Mouse (Mus musculus): ENCODE measurements around the gene Ubr4. TPM values are rescaled to one million over a fixed set of nuclear protein-coding genes. Genes with fewer than 3 reads are reported as not detected.
"Not testable (repeated sequence)": the region's sequence is repeated elsewhere in the genome, so short reads cannot be mapped to it uniquely, and the experiment has no call there.

Gene Ubr4
- polyA plus RNA-seq, 1 experiment from 2014 or later = 63.1 TPM

DNA sequence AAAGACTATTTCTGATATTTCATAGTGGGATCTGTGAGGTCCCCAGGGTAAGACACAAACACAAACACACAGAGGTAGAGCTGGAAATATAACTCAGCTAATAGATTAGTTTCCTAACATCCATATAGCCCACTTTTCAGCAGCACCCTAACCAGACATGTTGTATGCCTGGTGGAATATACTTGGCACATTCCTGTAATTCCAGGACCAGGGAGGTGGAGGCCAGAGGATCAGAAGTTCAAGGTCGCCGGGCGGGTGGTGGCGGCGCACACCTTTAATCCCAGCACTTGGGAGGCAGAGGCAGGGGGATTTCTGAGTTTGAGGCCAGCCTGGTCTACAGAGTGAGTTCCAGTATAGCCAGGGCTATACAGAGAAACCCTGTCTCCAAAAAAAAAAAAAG, 33.4 kb downstream of the Ubr4 start:
- H3K9ac ChIP-seq (replicated peaks; ENCODE audit: low read length); H3K9me3 ChIP-seq (replicated peaks; ENCODE audit: control insufficient read depth, low read length); H3K4me2 ChIP-seq (ENCODE audit: low read depth, low read length); DNase-seq (ENCODE audit: low spot score); H3K27me3 ChIP-seq (ENCODE audit: control insufficient read depth, insufficient read depth, low read length); H3K36me3 ChIP-seq (replicated peaks; ENCODE audit: control insufficient read depth, insufficient read depth, low read depth, low read length); ATAC-seq (replicated peaks; ENCODE audit: insufficient number of reproducible peaks, low FRiP score, low TSS enrichment, low read depth); H3K4me3 ChIP-seq (ENCODE audit: low read depth, low read length); H3K27ac ChIP-seq (replicated peaks; ENCODE audit: low read depth, low read length); H3K4me1 ChIP-seq (ENCODE audit: control insufficient read depth, insufficient read depth, low read length): not testable (repeated sequence)
- 91% methylated on average over 5 of the region's 5 CpGs for WGBS

DNA sequence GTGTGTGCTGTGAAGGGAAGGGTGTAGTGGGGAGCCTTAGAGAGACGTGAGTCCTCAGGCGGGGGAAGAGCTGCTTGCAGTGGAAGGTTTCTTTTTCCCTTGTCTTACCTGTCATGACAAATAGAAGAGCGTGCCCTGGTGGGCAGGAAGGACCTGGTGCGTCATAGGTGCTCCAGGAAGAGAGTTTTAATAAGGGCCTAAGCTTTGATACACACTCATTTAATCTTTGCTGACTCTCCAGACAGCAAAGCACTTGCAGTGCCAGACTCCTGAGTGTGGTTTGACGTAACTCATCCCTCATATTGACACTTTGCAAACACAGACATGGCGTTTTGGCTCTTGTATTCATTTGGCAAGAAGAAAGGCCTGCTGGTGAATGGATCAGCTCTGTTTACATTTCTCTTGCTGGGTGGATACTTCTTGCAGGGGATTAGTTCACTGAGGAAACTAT, 34.5 kb downstream of the Ubr4 start:
- Histone ChIP-seq H3K27me3 (ENCODE audit: control insufficient read depth, insufficient read depth, low read length) (no peaks in the 10 kb centered on the region), H3K4me3 (ENCODE audit: low read depth, low read length) (no peak overlapping the region), H3K27ac (replicated peaks; ENCODE audit: low read depth, low read length) (no peak overlapping the region), H3K4me1 (ENCODE audit: control insufficient read depth, insufficient read depth, low read length) (no peaks in the 10 kb centered on the region; the same call in 1 of the 2 replicates), H3K9me3 (replicated peaks; ENCODE audit: control insufficient read depth, low read length) (no peaks in the 10 kb centered on the region), H3K9ac (replicated peaks; ENCODE audit: low read length) (no peak overlapping the region), H3K4me2 (ENCODE audit: low read depth, low read length) (no peak overlapping the region), H3K36me3 (replicated peaks; ENCODE audit: control insufficient read depth, insufficient read depth, low read depth, low read length) (peaks cover 3% of the 10 kb centered on the region; the same call in 1 of the 2 replicates)
- ATAC-seq (replicated peaks; ENCODE audit: insufficient number of reproducible peaks, low FRiP score, low TSS enrichment, low read depth) (no peak), DNase-seq (ENCODE audit: low spot score) (no peak)
- WGBS = 72% methylated on average over 6 of the region's 6 CpGs

DNA sequence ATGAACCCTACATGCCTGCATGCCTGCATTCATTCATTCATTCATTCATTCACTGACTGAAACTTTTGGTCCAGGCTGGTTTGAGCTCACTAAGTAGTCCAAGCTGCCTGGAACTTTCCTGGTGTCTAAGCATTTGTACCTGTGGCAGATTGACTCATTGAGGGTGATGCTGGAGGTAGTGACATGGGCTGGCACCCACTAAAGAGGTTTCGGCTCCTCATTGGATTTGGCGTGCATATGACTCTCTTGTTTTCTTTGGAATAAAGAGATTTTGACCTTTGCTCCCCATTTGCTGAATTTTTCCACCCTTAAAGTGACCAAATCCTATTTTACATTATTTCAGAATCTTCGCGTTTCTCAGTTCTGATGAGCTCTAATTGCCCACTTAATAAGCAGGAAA, 37.1 kb downstream of the Ubr4 start:
- Histone ChIP-seq H3K9ac (replicated peaks; ENCODE audit: low read length) (no peak overlapping the region), H3K27me3 (ENCODE audit: control insufficient read depth, insufficient read depth, low read length) (no peaks in the 10 kb centered on the region), H3K27ac (replicated peaks; ENCODE audit: low read depth, low read length) (no peak overlapping the region), H3K9me3 (replicated peaks; ENCODE audit: control insufficient read depth, low read length) (no peaks in the 10 kb centered on the region), H3K4me3 (ENCODE audit: low read depth, low read length) (no peak overlapping the region), H3K4me1 (ENCODE audit: control insufficient read depth, insufficient read depth, low read length) (no peaks in the 10 kb centered on the region), H3K36me3 (replicated peaks; ENCODE audit: control insufficient read depth, insufficient read depth, low read depth, low read length) (peaks cover 9% of the 10 kb centered on the region; the same call in 1 of the 2 replicates), H3K4me2 (ENCODE audit: low read depth, low read length) (no peak overlapping the region)
- no peak for DNase-seq (ENCODE audit: low spot score)
- ATAC-seq (replicated peaks; ENCODE audit: insufficient number of reproducible peaks, low FRiP score, low TSS enrichment, low read depth) = no peak
- 67% methylated on average over 4 of the region's 4 CpGs for WGBS

DNA sequence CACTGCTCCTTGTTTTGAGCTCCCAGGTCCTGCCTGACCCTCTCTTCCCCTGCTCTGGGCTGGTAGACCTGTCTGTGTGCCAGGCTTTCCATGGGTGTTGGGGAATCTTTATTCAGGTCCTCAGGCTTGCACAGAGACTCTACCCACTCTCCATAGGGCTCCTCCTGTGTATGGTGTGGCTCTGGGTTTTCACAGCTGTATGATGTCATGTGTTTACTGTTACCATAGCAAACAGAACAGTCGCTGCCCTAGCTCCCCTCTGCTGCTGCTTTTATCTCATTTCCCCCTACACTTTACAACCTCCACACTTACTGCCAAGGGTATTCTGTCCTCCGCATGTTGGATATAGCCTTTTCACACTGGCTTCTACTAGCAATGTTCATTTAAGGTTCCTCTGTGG, 43.0 kb downstream of the Ubr4 start:
- Histone ChIP-seq H3K27ac (replicated peaks; ENCODE audit: low read depth, low read length) (no peak overlapping the region), H3K4me1 (ENCODE audit: control insufficient read depth, insufficient read depth, low read length) (no peaks in the 10 kb centered on the region), H3K9me3 (replicated peaks; ENCODE audit: control insufficient read depth, low read length) (no peaks in the 10 kb centered on the region), H3K4me2 (ENCODE audit: low read depth, low read length) (no peak overlapping the region), H3K9ac (replicated peaks; ENCODE audit: low read length) (no peak overlapping the region), H3K36me3 (replicated peaks; ENCODE audit: control insufficient read depth, insufficient read depth, low read depth, low read length) (peaks cover 18% of the 10 kb centered on the region), H3K27me3 (ENCODE audit: control insufficient read depth, insufficient read depth, low read length) (no peaks in the 10 kb centered on the region), H3K4me3 (ENCODE audit: low read depth, low read length) (no peak overlapping the region)
- DNase-seq (ENCODE audit: low spot score) = no peak
- WGBS = 87% methylated on average over 2 of the region's 2 CpGs
- ATAC-seq (replicated peaks; ENCODE audit: insufficient number of reproducible peaks, low FRiP score, low TSS enrichment, low read depth) = no peak

DNA sequence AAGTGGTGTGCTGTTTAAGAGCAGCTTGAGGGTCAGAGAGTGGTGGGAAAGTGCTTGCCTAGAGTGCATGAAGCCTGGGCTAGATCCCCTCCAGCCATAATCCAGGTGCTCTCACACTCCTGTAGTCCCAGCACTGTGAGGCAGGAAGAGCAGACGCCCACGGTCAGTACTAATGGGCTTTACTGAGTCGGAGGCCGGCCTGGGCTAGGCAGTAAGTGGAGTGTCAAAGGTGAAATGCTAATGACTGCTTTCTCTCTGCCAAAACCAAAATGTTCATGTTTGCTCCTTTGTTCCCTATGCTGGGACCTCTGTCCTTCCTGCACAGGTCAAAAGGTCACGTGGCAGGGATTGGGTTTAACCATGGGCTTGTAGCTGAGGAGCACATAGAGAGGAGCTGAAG, 48.1 kb downstream of the Ubr4 start:
- DNase-seq (ENCODE audit: low spot score) (no peak), ATAC-seq (replicated peaks; ENCODE audit: insufficient number of reproducible peaks, low FRiP score, low TSS enrichment, low read depth) (no peak)
- Histone ChIP-seq H3K27me3 (ENCODE audit: control insufficient read depth, insufficient read depth, low read length) (no peaks in the 10 kb centered on the region), H3K27ac (replicated peaks; ENCODE audit: low read depth, low read length) (no peak overlapping the region), H3K9ac (replicated peaks; ENCODE audit: low read length) (no peak overlapping the region), H3K36me3 (replicated peaks; ENCODE audit: control insufficient read depth, insufficient read depth, low read depth, low read length) (peaks cover 13% of the 10 kb centered on the region), H3K9me3 (replicated peaks; ENCODE audit: control insufficient read depth, low read length) (no peaks in the 10 kb centered on the region), H3K4me1 (ENCODE audit: control insufficient read depth, insufficient read depth, low read length) (no peaks in the 10 kb centered on the region), H3K4me2 (ENCODE audit: low read depth, low read length) (no peak overlapping the region), H3K4me3 (ENCODE audit: low read depth, low read length) (no peak overlapping the region)
- 48% methylated on average over 5 of the region's 5 CpGs for WGBS

DNA sequence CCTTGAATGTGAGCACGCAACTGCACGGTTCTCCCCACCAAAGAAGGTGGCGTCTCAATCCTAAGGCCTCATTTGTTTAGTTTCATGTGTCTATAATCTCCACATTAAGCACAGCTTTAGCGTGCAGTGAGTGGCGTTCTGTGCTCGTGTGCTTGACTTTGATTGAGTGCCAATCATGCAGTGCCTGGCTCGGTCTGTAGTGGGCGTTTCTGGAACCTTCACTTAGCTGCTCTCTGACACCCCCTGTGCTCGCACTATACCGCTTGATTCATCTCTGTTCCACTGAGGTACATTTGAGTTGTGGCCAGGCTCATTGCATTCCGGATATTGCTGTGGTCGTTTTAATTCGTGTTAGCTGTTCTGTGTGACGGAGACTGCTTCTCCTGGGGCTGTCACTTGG, 50.8 kb downstream of the Ubr4 start:
- Histone ChIP-seq H3K9ac (replicated peaks; ENCODE audit: low read length) (no peak overlapping the region), H3K27me3 (ENCODE audit: control insufficient read depth, insufficient read depth, low read length) (no peaks in the 10 kb centered on the region), H3K9me3 (replicated peaks; ENCODE audit: control insufficient read depth, low read length) (no peaks in the 10 kb centered on the region), H3K4me1 (ENCODE audit: control insufficient read depth, insufficient read depth, low read length) (no peaks in the 10 kb centered on the region), H3K27ac (replicated peaks; ENCODE audit: low read depth, low read length) (no peak overlapping the region), H3K36me3 (replicated peaks; ENCODE audit: control insufficient read depth, insufficient read depth, low read depth, low read length) (peaks cover 15% of the 10 kb centered on the region), H3K4me3 (ENCODE audit: low read depth, low read length) (no peak overlapping the region), H3K4me2 (ENCODE audit: low read depth, low read length) (no peak overlapping the region)
- whole genome bisulfite sequencing = 88% methylated on average over 14 of the region's 14 CpGs
- DNase-seq (ENCODE audit: low spot score) = no peak
- ATAC-seq (replicated peaks; ENCODE audit: insufficient number of reproducible peaks, low FRiP score, low TSS enrichment, low read depth) = no peak

DNA sequence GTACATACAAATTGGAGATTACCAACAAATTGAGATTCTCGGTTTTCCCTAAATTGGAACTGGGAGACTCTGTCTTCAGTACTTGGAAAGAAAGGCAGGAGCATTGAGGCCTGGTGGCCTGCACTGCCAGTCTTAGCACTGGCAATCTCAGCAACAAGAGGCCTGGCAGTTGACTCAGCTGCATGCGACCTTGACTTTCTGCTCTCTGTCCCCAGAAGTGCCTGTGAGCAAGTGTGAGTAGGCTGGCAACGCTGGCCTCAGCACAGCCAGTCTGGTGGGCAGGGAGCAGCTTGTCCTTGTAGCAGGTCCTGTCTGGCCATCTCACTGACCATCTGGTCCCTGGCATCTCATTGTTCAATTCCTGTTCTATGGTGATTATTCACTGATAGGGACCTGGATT, 58.9 kb downstream of the Ubr4 start:
- ATAC-seq (replicated peaks; ENCODE audit: insufficient number of reproducible peaks, low FRiP score, low TSS enrichment, low read depth) (no peak), DNase-seq (ENCODE audit: low spot score) (no peak)
- Histone ChIP-seq H3K36me3 (replicated peaks; ENCODE audit: control insufficient read depth, insufficient read depth, low read depth, low read length) (peaks cover 27% of the 10 kb centered on the region), H3K27me3 (ENCODE audit: control insufficient read depth, insufficient read depth, low read length) (no peaks in the 10 kb centered on the region), H3K4me2 (ENCODE audit: low read depth, low read length) (no peak overlapping the region), H3K9me3 (replicated peaks; ENCODE audit: control insufficient read depth, low read length) (no peaks in the 10 kb centered on the region), H3K4me1 (ENCODE audit: control insufficient read depth, insufficient read depth, low read length) (no peaks in the 10 kb centered on the region), H3K9ac (replicated peaks; ENCODE audit: low read length) (no peak overlapping the region), H3K27ac (replicated peaks; ENCODE audit: low read depth, low read length) (no peak overlapping the region), H3K4me3 (ENCODE audit: low read depth, low read length) (no peak overlapping the region)
- WGBS = 93% methylated on average over 3 of the region's 3 CpGs

DNA sequence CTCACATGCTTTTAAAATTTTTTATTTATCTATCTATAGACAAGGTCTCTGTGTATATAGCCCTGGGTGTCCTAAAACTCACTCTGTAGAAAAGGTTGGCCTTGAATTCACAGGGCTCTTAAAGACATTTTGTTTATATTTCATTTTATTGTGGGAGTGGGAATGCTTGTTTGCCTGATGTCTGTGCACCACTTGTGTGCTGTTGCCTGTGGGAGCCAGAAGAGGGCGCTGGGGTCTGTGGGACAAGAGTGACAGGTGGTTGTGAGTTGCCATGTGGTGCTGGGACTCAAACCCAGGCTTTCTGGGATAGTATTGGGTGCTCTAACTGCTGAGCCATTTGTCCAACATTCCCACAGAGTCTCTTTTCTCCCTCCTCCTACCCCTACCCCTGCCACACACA, 65.5 kb downstream of the Ubr4 start:
- 73% methylated on average over 1 of the region's 1 CpGs for WGBS
- H3K27ac ChIP-seq (replicated peaks; ENCODE audit: low read depth, low read length) = no peak overlapping the region

More for the DNA sequence above, 65.5 kb downstream of the Ubr4 start:
- Histone ChIP-seq H3K4me3 (ENCODE audit: low read depth, low read length) (no peak overlapping the region), H3K9ac (replicated peaks; ENCODE audit: low read length) (no peak overlapping the region), H3K4me1 (ENCODE audit: control insufficient read depth, insufficient read depth, low read length) (no peaks in the 10 kb centered on the region), H3K4me2 (ENCODE audit: low read depth, low read length) (no peak overlapping the region), H3K36me3 (replicated peaks; ENCODE audit: control insufficient read depth, insufficient read depth, low read depth, low read length) (peaks cover 22% of the 10 kb centered on the region), H3K9me3 (replicated peaks; ENCODE audit: control insufficient read depth, low read length) (no peaks in the 10 kb centered on the region), H3K27me3 (ENCODE audit: control insufficient read depth, insufficient read depth, low read length) (no peaks in the 10 kb centered on the region)
- ATAC-seq (replicated peaks; ENCODE audit: insufficient number of reproducible peaks, low FRiP score, low TSS enrichment, low read depth) (no peak), DNase-seq (ENCODE audit: low spot score) (no peak)

Measured in embryonic facial prominence, embryonic 11.5 days (tissue).